Mouse (Mus musculus) brain, adult 2 months (tissue): ENCODE measurements around the gene Ppp4r2.

Experiments
- DNase-seq: peaks from one replicate; pipeline ENCODE4 v3.0.0; 2011; ENCODE audit warnings: low read depth, low spot score

The Ppp4r2 gene

DNA sequence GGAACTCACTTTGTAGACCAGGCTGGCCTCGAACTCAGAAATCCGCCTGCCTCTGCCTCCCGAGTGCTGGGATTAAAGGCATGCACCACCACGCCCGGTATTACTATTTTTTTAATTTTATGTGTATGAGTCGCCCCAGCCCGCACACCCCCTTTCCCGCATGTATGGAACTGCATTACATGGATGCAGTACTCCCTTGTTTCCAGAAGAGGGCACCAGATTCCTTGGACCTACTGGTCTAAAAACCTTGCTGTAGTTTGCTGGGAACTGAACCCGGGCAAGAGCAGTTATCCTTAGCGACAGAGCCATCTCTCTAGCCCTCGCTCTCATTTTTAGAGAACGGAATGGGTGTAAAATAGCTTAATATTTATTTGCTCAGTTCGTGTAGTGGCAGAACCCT, 49.8 kb downstream of the Ppp4r2 start:
- DNase-seq, result peak; percentile 33

DNA sequence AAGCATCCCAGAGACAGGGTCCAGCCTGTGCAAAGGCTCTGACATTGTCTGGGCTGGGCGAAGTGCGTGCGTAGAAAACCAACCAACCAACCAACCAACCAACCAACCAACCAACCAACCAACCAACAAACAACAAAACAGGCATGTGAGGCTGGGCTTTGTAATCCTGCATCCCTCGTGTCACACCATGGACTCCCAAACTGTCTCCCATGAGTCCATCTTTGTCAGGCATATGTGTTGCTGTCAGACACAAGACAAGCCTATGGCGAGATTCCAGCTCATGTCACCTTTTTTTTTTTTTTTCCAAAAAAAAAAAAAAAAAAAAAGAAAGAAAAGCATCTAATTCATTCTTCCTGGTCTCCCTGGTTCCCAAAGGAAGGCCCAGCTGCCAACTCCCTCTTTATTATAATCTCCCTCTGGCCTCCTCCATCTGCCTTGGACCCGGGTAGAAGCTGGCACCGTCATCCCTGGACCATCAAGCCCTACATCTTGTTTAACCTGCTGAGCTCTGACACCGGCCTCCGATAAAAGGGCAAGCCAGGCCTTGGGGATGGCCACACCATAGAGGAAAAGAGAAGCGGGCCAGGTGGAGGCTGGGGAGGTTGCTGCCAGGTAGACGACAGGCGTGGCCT, 51.3 kb downstream of the Ppp4r2 start:
- DNase-seq, result no peak

DNA sequence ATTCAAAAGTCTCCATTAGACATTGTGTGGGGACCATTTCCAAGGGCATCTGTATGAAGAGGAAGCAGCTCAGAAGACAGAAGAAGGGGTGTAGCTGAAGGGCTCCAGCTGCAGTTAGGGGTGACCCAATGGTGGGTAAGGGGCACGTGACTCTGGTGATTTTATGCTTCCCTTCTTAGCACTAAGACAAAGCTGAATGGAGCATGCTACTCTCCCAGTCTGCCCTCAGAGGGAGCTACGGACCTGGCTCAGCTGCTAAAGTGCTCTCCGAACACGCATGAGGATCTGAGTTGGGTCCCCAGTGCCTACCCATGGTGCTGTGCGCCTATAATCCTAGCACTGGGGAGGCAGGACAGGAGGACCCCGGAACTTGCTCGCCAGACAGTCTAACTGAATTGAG, 52.0 kb downstream of the Ppp4r2 start:
- DNase-seq, result peak; percentile 61

- DNase-seq, result no peak
Observed at GRCm38 (mm10) chr6:100887012-100887411, 53.6 kb downstream of the Ppp4r2 start.

- no peak for DNase-seq
Observed at GRCm38 (mm10) chr6:100889340-100889739, 55.9 kb downstream of the Ppp4r2 start.

DNA sequence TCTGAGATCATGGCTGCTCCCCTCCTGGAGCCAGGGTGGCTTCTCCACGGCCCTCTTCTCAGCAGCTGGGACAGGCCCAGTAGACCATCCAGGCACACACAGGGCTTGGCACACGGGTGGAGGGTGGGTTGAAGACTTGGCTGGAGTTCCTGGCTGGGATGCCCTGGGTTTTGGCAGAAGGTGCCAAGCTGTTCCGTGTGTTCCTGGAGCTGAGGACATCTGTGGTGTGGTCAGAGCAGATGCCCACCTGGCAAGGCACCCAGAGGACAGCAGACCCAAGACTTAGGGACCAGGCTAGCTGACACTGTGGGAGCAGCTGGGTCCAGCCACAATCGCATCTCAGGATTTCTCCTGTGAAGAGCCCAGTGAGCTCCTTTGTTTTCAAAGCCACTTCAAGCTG, 59.1 kb downstream of the Ppp4r2 start:
- peak; percentile 89 for DNase-seq

DNA sequence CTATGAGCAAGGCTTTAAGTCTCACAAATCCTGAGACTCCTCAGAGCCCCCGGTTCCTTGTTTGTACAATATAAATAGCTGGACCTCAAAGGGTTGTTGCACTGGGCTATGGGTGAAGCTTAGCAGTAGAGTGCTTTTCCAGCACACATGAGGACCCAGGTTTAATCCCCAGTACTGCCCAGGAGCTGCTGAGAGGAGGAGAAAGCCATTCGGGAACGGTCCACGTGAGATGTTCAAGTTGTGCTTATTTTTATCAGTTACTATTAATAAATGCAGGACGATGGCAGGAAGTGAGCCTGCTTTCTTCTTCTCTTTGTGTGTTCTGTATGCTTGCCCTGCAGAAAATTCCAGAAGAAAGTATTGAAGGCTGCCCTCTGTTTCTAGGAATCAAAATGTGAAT, 59.7 kb downstream of the Ppp4r2 start:
- peak; percentile 7 for DNase-seq

DNA sequence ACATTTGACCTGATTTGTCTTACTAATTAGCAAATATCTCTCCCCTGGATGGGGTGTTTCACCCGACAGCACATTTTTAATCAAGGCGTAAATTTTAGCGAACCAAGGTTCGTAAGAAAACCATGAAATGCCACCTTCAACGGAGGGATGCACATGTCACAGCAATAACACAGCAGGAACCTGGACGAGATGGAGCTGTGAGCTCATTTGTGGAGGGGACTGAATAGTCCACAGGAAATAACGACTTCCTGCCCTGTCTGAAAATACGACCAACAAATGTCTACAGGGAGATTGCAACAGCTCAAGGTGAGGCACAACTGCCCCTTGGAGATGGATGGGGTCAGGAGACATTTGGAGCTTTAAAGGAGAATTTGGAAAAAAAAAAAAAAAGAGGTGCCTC, 61.8 kb downstream of the Ppp4r2 start:
- DNase-seq, result no peak

DNA sequence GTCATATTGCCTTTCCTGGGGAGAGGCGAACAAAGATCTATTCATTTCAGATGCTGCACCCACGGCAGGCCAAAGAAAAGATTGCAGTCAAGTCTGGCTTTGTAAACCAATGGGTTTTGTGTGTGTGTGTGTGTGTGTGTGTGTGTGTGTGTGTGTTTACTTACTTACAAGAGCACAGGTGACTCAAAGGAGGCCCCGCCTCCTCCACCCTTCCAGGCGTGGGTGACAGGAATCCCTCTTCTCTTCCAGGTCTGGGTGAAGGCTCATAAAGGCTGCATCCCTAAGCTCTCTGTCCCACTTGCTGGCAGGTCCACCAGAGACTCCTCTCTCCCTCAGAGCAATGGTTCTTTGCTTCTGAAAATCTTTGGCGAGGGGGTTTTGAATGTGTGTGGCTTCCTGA, 63.5 kb downstream of the Ppp4r2 start:
- DNase-seq, result peak; percentile 7

DNA sequence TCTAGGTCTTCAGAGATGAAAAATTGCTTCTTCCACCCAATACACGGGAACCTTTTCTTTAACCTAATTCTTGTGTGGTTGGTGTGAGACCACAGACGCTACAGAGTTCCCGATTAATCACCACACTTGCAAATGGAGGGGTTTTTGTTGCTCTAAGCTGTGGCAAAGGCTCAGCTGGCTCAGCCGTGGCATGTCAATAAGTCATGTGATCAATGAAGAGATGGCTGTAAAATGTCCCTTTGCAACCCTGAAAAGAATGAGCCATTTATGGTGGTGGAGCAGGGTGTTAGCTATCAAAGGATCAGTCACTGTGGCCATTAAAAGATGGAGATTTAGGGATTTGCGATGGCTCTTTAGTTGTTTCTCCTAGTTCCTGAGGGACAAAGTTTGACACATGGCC, 71.0 kb downstream of the Ppp4r2 start:
- DNase-seq, result peak; percentile 47

GRCm38 (mm10) chr6:100910136-100910675, 76.8 kb downstream of the Ppp4r2 start:
- DNase-seq, result no peak
